Mouse (Mus musculus) C2C12 (cell line): ENCODE measurements around the gene Gm20388. TPM values are rescaled to one million over a fixed set of nuclear protein-coding genes. Genes with fewer than 3 reads are reported as not detected.

Experiments used
- H3K27me3 ChIP-seq: one replicate; pipeline ENCODE4 v1.6.1; 2011; ENCODE audit not compliant: control insufficient read depth, insufficient read depth, insufficient read length
- H3K36me3 ChIP-seq: one replicate; pipeline ENCODE4 v1.6.1; 2011; ENCODE audit not compliant: control insufficient read depth, insufficient read depth
- H3K4me3 ChIP-seq: one replicate; pipeline ENCODE4 v1.5.1; 2011; ENCODE audit warnings: mild to moderate bottlenecking, control low read depth; ENCODE audit not compliant: poor library complexity, insufficient read depth, severe bottlenecking
- H3K79me2 ChIP-seq: one replicate; pipeline ENCODE4 v1.6.1; 2011; ENCODE audit not compliant: control insufficient read depth, insufficient read depth
- H3K79me3 ChIP-seq: one replicate; pipeline ENCODE4 v1.6.1; 2011; ENCODE audit warnings: low read depth, control low read depth
- H3ac ChIP-seq: one replicate; pipeline ENCODE3; 2011; ENCODE audit warnings: low read depth; ENCODE audit not compliant: control insufficient read depth, insufficient read length
- CEBPB ChIP-seq: IDR thresholded peaks from one replicate; pipeline ENCODE4 v1.6.1; 2011; ENCODE audit warnings: low read depth, mild to moderate bottlenecking, control low read depth, moderate library complexity
- CTCF ChIP-seq: IDR thresholded peaks from one replicate; pipeline ENCODE4 v1.5.1; 2011; ENCODE audit not compliant: control insufficient read depth, insufficient read depth, insufficient read length
- FOSL1 ChIP-seq: IDR thresholded peaks from one replicate; pipeline ENCODE4 v1.8.0; 2011; ENCODE audit warnings: mild to moderate bottlenecking, low read length; ENCODE audit not compliant: poor library complexity, insufficient read depth, severe bottlenecking
- MAX ChIP-seq: IDR thresholded peaks from one replicate; pipeline ENCODE4 v1.6.1; 2011; ENCODE audit warnings: mild to moderate bottlenecking, control low read depth
- MYOD1 ChIP-seq: IDR thresholded peaks from one replicate; pipeline ENCODE4 v1.6.1; 2011; ENCODE audit warnings: low read depth; ENCODE audit not compliant: control insufficient read depth, insufficient read length
- MYOG ChIP-seq: IDR thresholded peaks from one replicate; pipeline ENCODE4 v1.6.1; 2011; ENCODE audit not compliant: control insufficient read depth, insufficient read length; ENCODE audit errors: extremely low read depth
- USF1 ChIP-seq: IDR thresholded peaks from one replicate; pipeline ENCODE4 v1.6.1; 2011; ENCODE audit warnings: low read depth, mild to moderate bottlenecking, control low read depth, moderate library complexity
- polyA plus RNA-seq: library from polyadenylated mRNA; unstranded; fragments of >200 nt; fragmentation: generic; extraction: Trizol; gene quantifications from one replicate; pipeline ENCODE4 v1.2.1, GENCODE M21; 2012; ENCODE audit warnings: missing spikeins

The Gm20388 gene
- polyA plus RNA-seq, 1 experiment = 15.0 TPM

DNA sequence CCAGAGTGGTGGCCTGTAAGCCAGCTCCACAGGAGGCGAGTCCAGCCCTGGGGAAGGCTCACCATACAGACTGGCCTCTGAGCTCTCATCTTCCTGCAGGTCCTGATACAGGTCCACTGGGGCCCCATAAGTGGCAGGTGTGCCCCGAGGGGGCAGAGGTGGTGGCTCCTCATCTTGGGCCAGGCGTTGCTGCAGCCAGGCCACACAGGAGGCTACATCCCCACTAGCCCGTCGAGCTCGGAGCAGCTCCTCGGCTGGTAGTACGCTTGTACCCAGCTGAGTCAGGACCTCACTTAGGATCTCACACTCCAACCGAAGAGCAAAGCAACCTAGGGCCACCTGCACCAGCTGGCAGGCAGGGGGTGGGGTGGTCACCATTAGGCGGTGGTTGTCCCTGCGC lies 3323.1 kb downstream of the Gm20388 start:
- no peak for TF ChIP-seq MYOD1
- no peak for TF ChIP-seq CEBPB
- no peak for TF ChIP-seq FOSL1
- TF ChIP-seq MYOG = no peak
- no peak for TF ChIP-seq USF1
- TF ChIP-seq MAX = no peak
- no peak for TF ChIP-seq CTCF
- Histone ChIP-seq H3ac (no peak overlapping the region), H3K4me3 (no peak overlapping the region), H3K36me3 (no peaks in the 10 kb centered on the region), H3K27me3 (no peaks in the 10 kb centered on the region), H3K79me2 (no peaks in the 10 kb centered on the region), H3K79me3 (no peaks in the 10 kb centered on the region)

DNA sequence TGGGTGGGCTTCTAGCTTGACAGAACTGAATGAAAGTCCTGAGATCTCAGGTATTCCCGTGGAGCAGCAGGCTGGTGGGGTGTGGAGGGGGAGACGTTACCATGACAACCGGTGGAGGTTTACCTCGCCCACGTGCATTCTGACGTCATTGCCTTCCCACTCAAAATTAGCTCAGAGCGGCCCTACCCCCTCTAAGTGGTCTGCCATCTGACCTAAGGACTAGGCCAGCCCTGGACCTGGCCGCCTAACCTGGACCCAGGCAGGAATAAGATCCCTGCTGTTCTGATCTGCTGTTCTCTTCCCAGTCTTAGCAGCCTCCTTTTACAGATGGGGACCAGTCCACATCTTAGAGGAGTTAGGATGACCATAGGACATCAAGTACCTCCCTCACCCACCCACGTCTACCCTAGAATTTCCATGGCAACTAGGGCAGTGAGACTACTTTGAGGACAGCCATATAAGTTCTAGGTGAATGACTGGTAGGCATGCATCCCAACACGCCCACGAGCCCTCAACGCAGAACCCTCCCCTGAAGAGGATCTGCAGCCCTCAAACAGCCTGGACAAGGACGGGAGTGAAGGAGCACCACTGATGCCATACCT lies 3324.4 kb downstream of the Gm20388 start:
- Histone ChIP-seq H3K4me3 (no peak overlapping the region), H3ac (peak overlapping the region; percentile 0), H3K79me3 (no peaks in the 10 kb centered on the region), H3K79me2 (no peaks in the 10 kb centered on the region), H3K27me3 (no peaks in the 10 kb centered on the region), H3K36me3 (no peaks in the 10 kb centered on the region)
- TF ChIP-seq MYOD1 (no peak), CTCF (no peak), MYOG (no peak), CEBPB (no peak), MAX (no peak), USF1 (no peak), FOSL1 (no peak)

DNA sequence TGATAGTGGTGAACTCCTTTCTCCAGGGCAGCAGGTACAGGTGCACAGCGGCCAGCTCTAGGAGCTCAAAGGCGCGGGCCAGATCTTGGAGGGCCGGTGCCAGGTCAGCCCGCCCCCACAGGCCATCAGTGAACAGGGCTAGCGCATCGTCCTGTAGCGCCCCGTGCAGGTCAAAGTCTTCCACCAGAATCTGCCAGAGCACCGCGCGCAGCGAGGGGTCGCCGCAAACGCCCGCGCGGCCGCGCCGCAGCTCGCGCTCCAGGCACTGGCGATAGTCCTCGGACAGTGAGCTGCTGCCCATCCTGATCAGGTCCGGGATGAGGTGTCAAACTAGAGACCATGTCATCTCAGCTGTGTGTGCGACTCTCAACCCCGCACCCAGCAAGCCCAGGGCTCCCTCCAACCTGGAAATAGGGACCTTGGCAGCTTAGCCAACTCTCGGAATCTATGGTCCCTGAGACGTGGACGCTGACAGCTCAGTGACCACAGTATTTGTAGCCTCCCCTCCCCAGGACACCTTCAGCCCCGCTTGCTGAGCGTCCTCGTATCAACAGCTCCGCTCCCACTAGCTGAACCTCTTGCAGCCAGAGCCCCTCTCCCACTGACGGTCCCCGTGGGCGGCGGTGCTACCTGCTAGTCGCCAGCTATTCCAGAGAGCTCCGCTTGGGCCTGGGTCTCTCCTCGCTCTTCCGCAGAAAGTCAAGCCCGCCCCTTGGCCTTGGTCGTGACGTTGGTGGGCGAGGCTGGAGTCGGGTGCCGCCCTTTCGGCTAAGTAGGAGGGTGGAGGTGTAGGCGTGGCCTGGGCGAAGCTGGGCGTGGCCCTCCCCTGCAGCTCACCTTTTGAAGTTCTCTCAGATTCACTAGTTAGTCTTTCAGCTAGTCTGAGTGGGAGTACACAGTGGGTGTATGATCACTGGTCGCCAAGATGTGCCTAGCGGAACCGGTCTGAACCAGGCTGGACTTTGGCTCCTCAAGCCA lies 3325.2 kb downstream of the Gm20388 start, which contains the start of gene Spata2l:
TSS of gene Spata2l (minus strand) at position 714 of the 978 bp plus-strand sequence.
- no peaks in the 10 kb centered on the region for H3K36me3 ChIP-seq
- H3K4me3 ChIP-seq = peak within 1 kb of the TSS; percentile 25
- H3K27me3 ChIP-seq = no peaks in the 10 kb centered on the region
- H3ac ChIP-seq = peak within 1 kb of the TSS; percentile 77
- H3K79me3 ChIP-seq = no peaks in the 10 kb centered on the region
- no peaks in the 10 kb centered on the region for H3K79me2 ChIP-seq
- TF ChIP-seq CTCF = no peak
- no peak for TF ChIP-seq MYOG
- TF ChIP-seq USF1 = no peak

DNA sequence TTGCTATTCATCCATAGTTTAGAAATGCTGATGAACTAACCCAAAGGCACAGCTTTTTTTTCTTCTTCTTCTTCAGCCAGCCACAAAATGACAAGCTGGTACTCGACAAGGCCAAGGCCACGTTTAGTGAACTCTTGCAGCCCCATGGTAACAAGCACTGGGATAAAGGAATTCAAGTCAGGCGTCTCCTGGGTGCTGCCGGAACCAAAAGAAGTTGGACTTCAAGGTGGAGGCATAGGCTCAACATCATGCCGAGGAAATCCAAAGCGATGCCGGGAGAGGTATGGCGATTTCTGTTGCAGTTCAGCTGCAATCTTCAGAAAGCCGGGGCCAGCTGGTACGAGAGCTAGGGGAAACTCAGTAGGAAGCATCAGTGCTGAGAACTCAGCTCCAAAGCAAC lies 3328.8 kb downstream of the Gm20388 start:
- H3K27me3 ChIP-seq = no peaks in the 10 kb centered on the region
- no peak overlapping the region for H3K4me3 ChIP-seq
- no peaks in the 10 kb centered on the region for H3K79me3 ChIP-seq
- H3ac ChIP-seq = no peak overlapping the region
- no peaks in the 10 kb centered on the region for H3K36me3 ChIP-seq
- no peak for TF ChIP-seq FOSL1
- TF ChIP-seq CEBPB = no peak
- no peak for TF ChIP-seq MAX
- no peak for TF ChIP-seq CTCF
- no peak for TF ChIP-seq USF1
- no peak for TF ChIP-seq MYOG
- TF ChIP-seq MYOD1 = no peak
- no peaks in the 10 kb centered on the region for H3K79me2 ChIP-seq

DNA sequence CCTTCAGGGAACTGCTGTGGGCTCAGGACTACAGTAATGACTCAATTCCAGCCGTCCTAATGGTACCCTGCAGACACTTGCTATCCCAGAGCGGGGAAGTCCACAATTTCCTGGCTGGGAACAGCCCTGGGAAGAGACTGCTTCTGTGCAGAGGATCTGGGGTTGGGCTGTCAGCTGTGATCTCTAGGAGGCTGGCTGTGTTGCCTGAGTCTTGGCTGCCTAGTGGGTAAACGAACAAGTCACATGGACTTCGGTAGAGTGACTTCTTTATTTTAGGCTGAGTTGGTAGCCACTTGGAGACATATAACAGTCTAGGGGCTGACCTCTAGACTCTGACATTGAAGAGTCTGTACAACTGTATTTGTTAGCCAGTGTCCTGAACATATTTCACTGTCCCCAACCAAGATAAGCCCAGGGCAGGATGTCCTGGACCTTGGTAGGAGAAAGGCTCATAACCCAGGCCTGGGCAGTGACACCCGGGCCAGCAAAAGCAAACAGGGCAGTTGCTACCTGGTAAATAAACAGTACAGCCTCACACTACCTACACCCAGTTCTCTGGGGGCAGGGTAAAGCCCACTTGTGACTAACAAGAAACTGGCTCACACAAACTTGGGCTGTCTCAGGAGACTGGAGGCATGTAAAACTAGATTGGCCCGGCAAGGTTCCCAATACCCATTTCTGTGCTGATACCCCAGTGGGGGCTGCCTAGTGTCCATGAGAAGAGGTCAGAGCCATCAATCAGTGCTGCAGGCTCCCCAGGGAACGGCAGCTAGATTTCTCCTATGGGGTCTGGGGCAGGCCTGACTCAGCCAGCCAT lies 3331.7 kb downstream of the Gm20388 start:
- TF ChIP-seq USF1 (no peak), MAX (no peak), CTCF (no peak), MYOD1 (no peak), CEBPB (no peak), MYOG (no peak), FOSL1 (no peak)
- H3K4me3 ChIP-seq = no peak overlapping the region
- H3K79me2 ChIP-seq = no peaks in the 10 kb centered on the region
- H3K36me3 ChIP-seq = no peaks in the 10 kb centered on the region
- no peaks in the 10 kb centered on the region for H3K79me3 ChIP-seq
- H3K27me3 ChIP-seq = no peaks in the 10 kb centered on the region
- no peak overlapping the region for H3ac ChIP-seq
